Mouse (Mus musculus): ENCODE results near the gene Ctnna3. TPM values are rescaled to one million over a fixed set of nuclear protein-coding genes. Genes with fewer than 3 reads are reported as not detected.

Gene Ctnna3
- total and polyA plus RNA-seq, 3 experiments = not detected

DNA sequence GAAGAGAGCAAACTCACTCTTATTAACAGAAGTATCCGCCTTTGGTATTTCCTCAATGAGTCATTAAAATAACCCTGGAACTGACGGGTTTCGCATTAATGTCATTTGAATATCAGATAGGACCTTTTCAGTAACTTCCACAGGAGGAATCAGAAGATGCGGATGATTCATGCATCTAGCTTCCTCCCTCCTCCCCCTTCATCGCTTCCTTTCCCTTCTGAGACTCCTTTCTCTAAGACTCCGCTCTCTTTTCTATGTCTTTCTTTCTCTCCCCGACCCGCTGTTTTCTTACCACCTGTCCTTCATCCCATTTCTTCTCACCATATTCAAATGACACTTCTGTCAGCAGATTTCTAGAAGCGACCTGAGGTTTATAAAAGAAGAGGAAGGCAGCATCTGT, 572.1 kb downstream of the Ctnna3 start:
- TF ChIP-seq TAL1 (conservative IDR thresholded peaks at IDR 0.05; ENCODE audit: low read depth, low read length) (no peak), GATA1 (IDR thresholded peaks at IDR 0.05; ENCODE audit: borderline replicate concordance, low read length) (no peak), GATA2 (IDR thresholded peaks at IDR 0.05; ENCODE audit: borderline replicate concordance, low read depth, low read length) (no peak), CTCF (IDR thresholded peaks at IDR 0.05; ENCODE audit: low read depth, low read length) (no peak), POLR2AphosphoS5 (IDR thresholded peaks at IDR 0.05; ENCODE audit: insufficient replicate concordance, low read depth, low read length) (no peak)
- DNase-seq (ENCODE audit: low spot score) (no peak), ATAC-seq (ENCODE audit: extremely low read depth, insufficient number of reproducible peaks, low FRiP score, poor library complexity, severe bottlenecking) (no peak)
- no peaks in the 10 kb centered on the region for H3K36me3 ChIP-seq (replicated peaks)
- no peak overlapping the region for H3K4me3 ChIP-seq (ENCODE audit: low read depth, low read length)
- peaks cover 2% of the 10 kb centered on the region for H3K9me3 ChIP-seq (replicated peaks)
- no peaks in the 10 kb centered on the region for H3K27me3 ChIP-seq (ENCODE audit: insufficient read depth, low read length)
- H3K4me1 ChIP-seq (ENCODE audit: insufficient read depth, low read depth, low read length) = no peaks in the 10 kb centered on the region

DNA sequence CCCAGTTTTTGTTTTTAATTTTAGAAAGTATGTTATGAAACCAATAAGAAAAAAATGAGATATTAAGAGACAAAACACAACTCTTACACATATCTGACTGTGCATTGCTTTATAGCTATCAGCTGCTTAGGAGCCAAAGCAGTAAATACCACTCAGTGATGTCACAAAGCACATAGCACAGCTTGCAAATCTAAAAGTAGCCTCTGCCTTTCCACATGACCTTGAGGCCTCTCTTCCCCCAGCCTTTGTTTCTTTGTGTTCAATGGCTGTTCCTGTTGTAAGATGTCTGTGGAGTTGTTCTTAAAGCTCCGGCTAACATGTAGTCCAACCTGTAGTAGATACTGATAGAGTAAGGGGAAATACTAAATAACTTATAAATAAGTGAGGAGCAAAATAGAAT, 590.4 kb downstream of the Ctnna3 start:
- Histone ChIP-seq H3K36me3 (replicated peaks) (no peaks in the 10 kb centered on the region), H3K4me3 (ENCODE audit: low read depth, low read length) (no peak overlapping the region), H3K27me3 (ENCODE audit: insufficient read depth, low read length) (no peaks in the 10 kb centered on the region), H3K4me1 (ENCODE audit: insufficient read depth, low read depth, low read length) (no peaks in the 10 kb centered on the region), H3K9me3 (replicated peaks) (0 out of 2 replicates have a peak, but pooled peaks cover 2% of the 10 kb centered on the region)
- no peak for ATAC-seq (ENCODE audit: extremely low read depth, insufficient number of reproducible peaks, low FRiP score, poor library complexity, severe bottlenecking)
- DNase-seq (ENCODE audit: low spot score) = no peak
- no peak for TF ChIP-seq GATA1 (IDR thresholded peaks at IDR 0.05; ENCODE audit: borderline replicate concordance, low read length)
- no peak for TF ChIP-seq POLR2AphosphoS5 (IDR thresholded peaks at IDR 0.05; ENCODE audit: insufficient replicate concordance, low read depth, low read length)
- no peak for TF ChIP-seq GATA2 (IDR thresholded peaks at IDR 0.05; ENCODE audit: borderline replicate concordance, low read depth, low read length)
- TF ChIP-seq TAL1 (conservative IDR thresholded peaks at IDR 0.05; ENCODE audit: low read depth, low read length) = no peak
- no peak for TF ChIP-seq CTCF (IDR thresholded peaks at IDR 0.05; ENCODE audit: low read depth, low read length)

DNA sequence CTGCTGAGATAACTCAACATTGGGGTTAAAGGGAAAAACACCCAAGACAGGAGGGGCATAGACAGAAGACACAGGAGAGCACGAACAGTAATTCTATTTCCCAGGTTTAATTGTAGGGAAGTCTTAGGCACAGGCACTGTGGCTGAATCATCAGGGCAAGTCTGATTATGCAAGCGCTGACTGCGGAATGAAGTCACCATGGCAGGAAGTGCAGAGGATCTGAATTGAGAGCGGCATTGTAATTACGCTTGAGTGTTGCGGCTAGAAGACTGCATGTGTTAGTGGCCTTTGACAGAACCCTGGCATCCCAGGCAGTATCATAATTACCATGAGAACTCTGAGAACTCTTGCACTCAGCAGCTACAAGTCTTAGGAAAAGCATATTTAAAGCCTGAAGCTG, 593.4 kb downstream of the Ctnna3 start:
- ATAC-seq (ENCODE audit: extremely low read depth, insufficient number of reproducible peaks, low FRiP score, poor library complexity, severe bottlenecking) = no peak

DNA sequence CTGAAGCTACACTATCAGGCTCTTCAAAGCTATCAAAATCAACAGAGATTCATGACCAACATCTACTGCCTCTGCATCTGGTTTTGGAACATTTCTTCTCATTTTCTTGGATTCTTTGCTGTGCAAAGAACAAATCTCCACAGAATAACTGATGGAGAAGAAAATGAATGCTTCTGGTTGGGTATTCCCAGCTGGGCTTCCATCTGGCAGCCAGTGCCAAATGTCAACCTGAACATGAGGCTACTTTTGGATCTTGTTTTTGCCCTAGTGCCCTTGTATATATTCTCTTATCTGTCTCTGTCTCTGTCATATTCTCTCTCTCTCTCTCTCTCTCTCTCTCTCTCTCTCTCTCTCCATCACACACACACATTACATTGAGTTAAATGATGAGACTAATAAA, 601.0 kb downstream of the Ctnna3 start:
- TF ChIP-seq CTCF (IDR thresholded peaks at IDR 0.05; ENCODE audit: low read depth, low read length) (no peak), TAL1 (conservative IDR thresholded peaks at IDR 0.05; ENCODE audit: low read depth, low read length) (no peak), GATA1 (IDR thresholded peaks at IDR 0.05; ENCODE audit: borderline replicate concordance, low read length) (no peak), POLR2AphosphoS5 (IDR thresholded peaks at IDR 0.05; ENCODE audit: insufficient replicate concordance, low read depth, low read length) (no peak), GATA2 (IDR thresholded peaks at IDR 0.05; ENCODE audit: borderline replicate concordance, low read depth, low read length) (no peak)
- Histone ChIP-seq H3K36me3 (replicated peaks) (no peaks in the 10 kb centered on the region), H3K4me1 (ENCODE audit: insufficient read depth, low read depth, low read length) (no peaks in the 10 kb centered on the region), H3K27me3 (ENCODE audit: insufficient read depth, low read length) (no peaks in the 10 kb centered on the region), H3K4me3 (ENCODE audit: low read depth, low read length) (no peak overlapping the region), H3K9me3 (replicated peaks) (0 out of 2 replicates have a peak, but pooled peaks cover 2% of the 10 kb centered on the region)
- DNase-seq (ENCODE audit: low spot score) = no peak
- no peak for ATAC-seq (ENCODE audit: extremely low read depth, insufficient number of reproducible peaks, low FRiP score, poor library complexity, severe bottlenecking)

More for the DNA sequence above, 593.4 kb downstream of the Ctnna3 start:
- Histone ChIP-seq H3K27me3 (ENCODE audit: insufficient read depth, low read length) (no peaks in the 10 kb centered on the region), H3K36me3 (replicated peaks) (no peaks in the 10 kb centered on the region), H3K4me1 (ENCODE audit: insufficient read depth, low read depth, low read length) (no peaks in the 10 kb centered on the region), H3K9me3 (replicated peaks) (0 out of 2 replicates have a peak, but pooled peaks cover 2% of the 10 kb centered on the region), H3K4me3 (ENCODE audit: low read depth, low read length) (no peak overlapping the region)
- TF ChIP-seq POLR2AphosphoS5 (IDR thresholded peaks at IDR 0.05; ENCODE audit: insufficient replicate concordance, low read depth, low read length) (no peak), TAL1 (conservative IDR thresholded peaks at IDR 0.05; ENCODE audit: low read depth, low read length) (no peak), GATA2 (IDR thresholded peaks at IDR 0.05; ENCODE audit: borderline replicate concordance, low read depth, low read length) (no peak), CTCF (IDR thresholded peaks at IDR 0.05; ENCODE audit: low read depth, low read length) (no peak), GATA1 (IDR thresholded peaks at IDR 0.05; ENCODE audit: borderline replicate concordance, low read length) (no peak)
- DNase-seq (ENCODE audit: low spot score) = no peak

DNA sequence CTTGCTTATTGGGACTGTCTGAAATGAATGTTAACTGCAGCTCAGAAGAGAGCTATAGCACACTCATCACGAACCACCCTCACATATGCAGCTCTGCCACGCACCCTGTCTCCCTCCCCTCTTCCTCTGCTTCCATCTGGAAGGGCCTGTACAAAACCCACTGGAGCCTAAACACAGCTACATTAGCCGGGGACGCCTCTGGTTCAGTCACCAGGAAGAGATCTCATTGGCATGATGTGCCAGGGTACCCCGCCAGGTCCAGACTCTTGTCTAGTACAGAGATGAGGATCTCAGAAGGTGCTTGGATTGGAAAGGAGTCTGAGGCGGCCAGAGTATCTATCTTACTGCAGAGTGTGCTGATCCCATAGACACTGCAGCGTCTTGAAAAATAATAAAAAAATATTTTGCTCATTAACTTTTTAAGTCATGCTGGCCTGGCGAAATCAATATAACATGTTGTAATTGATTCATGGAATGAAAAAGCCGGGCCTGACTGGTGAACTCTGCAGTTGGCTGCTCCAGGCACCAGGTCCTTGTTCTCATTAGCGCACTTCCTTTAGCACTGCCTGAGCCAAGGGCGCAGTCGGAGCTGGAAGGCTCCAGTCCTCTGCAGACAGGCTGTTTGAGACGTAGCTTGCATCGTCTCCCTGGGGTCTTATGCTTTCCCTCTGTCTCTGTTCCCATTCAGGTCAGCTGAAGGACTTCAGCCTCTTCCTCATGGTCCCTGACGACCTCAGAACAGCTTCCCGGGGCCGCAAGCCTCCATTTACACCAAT, 610.0 kb downstream of the Ctnna3 start:
- H3K4me1 ChIP-seq (ENCODE audit: insufficient read depth, low read depth, low read length) = no peaks in the 10 kb centered on the region
- no peak overlapping the region for H3K4me3 ChIP-seq (ENCODE audit: low read depth, low read length)
- no peak for TF ChIP-seq POLR2AphosphoS5 (IDR thresholded peaks at IDR 0.05; ENCODE audit: insufficient replicate concordance, low read depth, low read length)
- TF ChIP-seq GATA1 (IDR thresholded peaks at IDR 0.05; ENCODE audit: borderline replicate concordance, low read length) = no peak
- TF ChIP-seq GATA2 (IDR thresholded peaks at IDR 0.05; ENCODE audit: borderline replicate concordance, low read depth, low read length) = no peak
- TF ChIP-seq TAL1 (conservative IDR thresholded peaks at IDR 0.05; ENCODE audit: low read depth, low read length) = no peak
- no peak for TF ChIP-seq CTCF (IDR thresholded peaks at IDR 0.05; ENCODE audit: low read depth, low read length)
- no peaks in the 10 kb centered on the region for H3K36me3 ChIP-seq (replicated peaks)
- ATAC-seq (ENCODE audit: extremely low read depth, insufficient number of reproducible peaks, low FRiP score, poor library complexity, severe bottlenecking) = no peak
- no peaks in the 10 kb centered on the region for H3K27me3 ChIP-seq (ENCODE audit: insufficient read depth, low read length)
- peaks cover 7% of the 10 kb centered on the region for H3K9me3 ChIP-seq (replicated peaks)
- DNase-seq (ENCODE audit: low spot score) = no peak

DNA sequence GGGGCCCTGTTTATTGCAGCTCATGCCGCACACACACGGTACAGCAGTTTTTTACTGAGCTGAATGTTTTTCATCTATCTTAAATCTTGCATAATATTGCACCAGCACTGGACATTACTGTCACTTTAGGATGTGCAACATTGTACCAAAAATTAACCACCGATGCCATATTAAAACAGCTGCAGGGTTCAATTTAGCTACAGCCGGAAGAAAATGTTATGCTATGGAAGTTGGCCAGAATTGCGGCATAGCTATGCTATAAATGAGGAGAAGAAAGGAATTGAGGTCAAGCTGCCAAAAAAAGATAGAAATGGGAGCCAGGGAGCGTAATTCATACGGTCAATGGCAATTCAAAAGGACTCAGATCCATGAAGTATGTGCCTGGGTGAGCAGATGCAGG, 611.3 kb downstream of the Ctnna3 start:
- H3K4me3 ChIP-seq (ENCODE audit: low read depth, low read length) = no peak overlapping the region
- H3K9me3 ChIP-seq (replicated peaks) = peaks cover 7% of the 10 kb centered on the region
- ATAC-seq (ENCODE audit: extremely low read depth, insufficient number of reproducible peaks, low FRiP score, poor library complexity, severe bottlenecking) = no peak
- no peak for TF ChIP-seq POLR2AphosphoS5 (IDR thresholded peaks at IDR 0.05; ENCODE audit: insufficient replicate concordance, low read depth, low read length)
- TF ChIP-seq GATA2 (IDR thresholded peaks at IDR 0.05; ENCODE audit: borderline replicate concordance, low read depth, low read length) = no peak
- TF ChIP-seq TAL1 (conservative IDR thresholded peaks at IDR 0.05; ENCODE audit: low read depth, low read length) = no peak
- TF ChIP-seq GATA1 (IDR thresholded peaks at IDR 0.05; ENCODE audit: borderline replicate concordance, low read length) = no peak
- no peak for TF ChIP-seq CTCF (IDR thresholded peaks at IDR 0.05; ENCODE audit: low read depth, low read length)
- no peaks in the 10 kb centered on the region for H3K4me1 ChIP-seq (ENCODE audit: insufficient read depth, low read depth, low read length)
- no peak for DNase-seq (ENCODE audit: low spot score)
- H3K36me3 ChIP-seq (replicated peaks) = no peaks in the 10 kb centered on the region
- H3K27me3 ChIP-seq (ENCODE audit: insufficient read depth, low read length) = no peaks in the 10 kb centered on the region

Measured in G1E (cell line).